Mouse (Mus musculus): Measurements from ENCODE around the gene Vmn1r85.
A peak's percentile ranks its signal among the peaks of the same experiment; 100 is the strongest.
"Not testable (repeated sequence)": the region's sequence is repeated elsewhere in the genome, so short reads cannot be mapped to it uniquely, and the experiment has no call there.

Gene Vmn1r85

GRCm38 (mm10) chr7:13095073-13095472, at the start of gene Vmn1r85:
Gene Vmn1r85, minus strand, starts transcription at chr7:13095173.
- no peak for DNase-seq

GRCm38 (mm10) chr7:13140057-13140456, 45.1 kb upstream of the Vmn1r85 start, which contains the start of gene Vmn1r87:
Gene Vmn1r87, minus strand, starts transcription at chr7:13140157.
- no peak for DNase-seq

DNA sequence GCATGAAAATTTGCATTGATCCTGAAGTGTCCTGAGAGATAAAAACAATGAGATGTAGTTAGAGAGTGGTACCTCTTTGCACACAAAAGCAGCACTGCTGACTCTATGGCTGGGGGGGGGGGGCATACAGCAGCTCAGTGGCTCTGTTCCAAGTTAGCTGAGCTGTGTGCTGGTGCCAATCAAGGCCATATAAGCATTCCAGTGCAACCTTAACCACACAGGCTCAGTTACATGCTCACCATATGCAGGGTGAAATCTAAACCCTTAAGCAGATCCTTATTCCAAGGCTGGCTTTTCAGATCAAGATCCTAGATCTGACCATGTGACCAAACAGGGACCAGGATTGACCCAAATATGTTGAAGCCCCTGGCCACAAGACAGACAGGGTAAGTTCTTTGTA, 42.4 kb upstream of the Vmn1r85 start:
- no peak for DNase-seq

- no peak for DNase-seq
Measured at GRCm38 (mm10) chr7:13131856-13132255, 36.9 kb upstream of the Vmn1r85 start.

DNA sequence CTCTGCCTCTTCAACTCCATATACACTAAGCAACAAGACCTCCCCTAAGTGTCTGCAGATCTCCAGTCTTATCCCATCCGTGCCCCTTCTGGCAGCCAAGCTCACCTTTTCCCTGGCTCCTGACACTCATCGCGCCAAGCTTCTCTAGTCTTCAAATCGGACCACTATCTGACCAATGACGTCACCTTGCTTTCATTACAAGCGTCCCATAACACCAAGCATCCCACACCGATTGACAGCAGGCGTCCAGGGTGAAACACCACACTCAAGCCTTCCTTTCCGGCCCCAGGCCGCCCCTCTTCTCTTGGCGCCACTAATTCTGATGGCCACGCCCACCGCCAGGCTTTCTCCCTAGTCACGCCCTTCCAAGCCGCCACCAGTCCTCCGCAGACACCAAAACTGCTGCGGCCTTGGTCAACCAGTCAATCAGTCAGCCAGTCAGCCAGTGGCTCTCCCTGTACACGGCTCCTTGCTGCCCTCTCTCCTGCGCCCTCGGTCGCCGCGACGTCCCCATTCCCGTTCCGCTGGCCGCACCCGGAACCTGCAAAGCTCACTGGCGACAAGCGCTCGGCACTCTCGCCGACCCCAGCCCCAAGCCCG, 28.7 kb upstream of the Vmn1r85 start:
- DNase-seq, result not testable (repeated sequence)

- DNase-seq, result no peak
Measured at GRCm38 (mm10) chr7:13119817-13120216, 24.8 kb upstream of the Vmn1r85 start, which contains the start of gene Vmn1r86. Gene Vmn1r86, minus strand, starts transcription at chr7:13119917.

GRCm38 (mm10) chr7:13072293-13072692, 22.7 kb downstream of the Vmn1r85 start:
- no peak for DNase-seq

DNA sequence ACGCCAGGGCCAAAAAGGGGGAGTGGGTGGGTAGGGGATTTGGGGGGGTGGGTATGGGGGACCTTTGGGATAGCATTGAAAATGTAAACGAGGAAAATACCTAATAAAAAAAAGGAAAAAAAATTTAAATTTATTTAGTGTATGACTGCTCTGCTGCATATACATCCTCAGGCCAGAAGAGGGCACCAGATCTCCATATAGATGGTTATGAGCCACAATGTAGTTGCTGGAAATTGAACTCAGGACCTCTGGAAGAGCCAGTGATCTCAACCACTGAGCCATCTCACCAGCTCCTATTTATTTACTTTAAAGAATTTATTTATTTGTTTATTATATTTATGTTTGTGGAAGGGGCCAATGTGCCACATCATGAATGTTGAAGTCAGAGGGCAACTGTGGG, 31.6 kb downstream of the Vmn1r85 start:
- DNase-seq, result not testable (repeated sequence)

- no peak for DNase-seq
Measured at GRCm38 (mm10) chr7:13059536-13059935, 35.4 kb downstream of the Vmn1r85 start.

DNA sequence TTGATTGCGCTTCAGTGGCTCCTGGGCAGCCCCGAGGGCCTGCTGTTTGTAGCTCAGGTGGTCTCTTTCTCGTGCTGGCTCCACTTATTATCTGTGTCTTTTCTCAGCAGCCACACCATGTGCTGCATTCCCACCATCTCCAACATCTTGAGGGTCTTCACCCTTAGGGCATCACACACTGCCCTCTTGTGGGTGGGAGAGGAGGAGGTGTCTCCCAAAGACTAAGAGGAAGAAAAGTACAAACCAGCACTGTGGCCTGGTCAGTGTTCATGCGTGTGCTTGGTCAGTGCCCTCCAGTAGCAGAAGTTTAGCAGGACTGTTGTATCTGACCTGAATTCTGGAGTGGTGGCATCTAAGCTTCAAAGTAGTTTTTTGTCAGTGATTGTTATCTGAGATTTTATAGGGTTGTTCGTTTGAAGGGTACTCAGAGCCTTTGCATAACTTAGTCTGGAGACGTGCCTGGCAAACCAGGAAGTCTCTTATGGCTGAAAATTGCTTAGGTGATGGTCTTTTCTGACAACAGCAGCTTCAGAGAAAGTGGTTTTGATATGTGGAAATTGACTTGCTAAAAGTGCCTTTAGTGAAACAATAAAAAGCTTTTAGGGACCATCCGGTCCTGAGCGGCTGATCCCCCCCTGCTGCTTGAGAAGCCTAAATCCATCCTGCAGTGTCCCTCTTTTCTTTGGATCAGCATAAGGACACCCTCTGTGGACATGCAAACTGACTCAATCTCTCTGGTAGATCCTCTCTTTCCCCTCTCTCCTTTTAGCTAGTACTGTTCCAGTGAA, 37.9 kb downstream of the Vmn1r85 start:
- DNase-seq, result no peak

DNA sequence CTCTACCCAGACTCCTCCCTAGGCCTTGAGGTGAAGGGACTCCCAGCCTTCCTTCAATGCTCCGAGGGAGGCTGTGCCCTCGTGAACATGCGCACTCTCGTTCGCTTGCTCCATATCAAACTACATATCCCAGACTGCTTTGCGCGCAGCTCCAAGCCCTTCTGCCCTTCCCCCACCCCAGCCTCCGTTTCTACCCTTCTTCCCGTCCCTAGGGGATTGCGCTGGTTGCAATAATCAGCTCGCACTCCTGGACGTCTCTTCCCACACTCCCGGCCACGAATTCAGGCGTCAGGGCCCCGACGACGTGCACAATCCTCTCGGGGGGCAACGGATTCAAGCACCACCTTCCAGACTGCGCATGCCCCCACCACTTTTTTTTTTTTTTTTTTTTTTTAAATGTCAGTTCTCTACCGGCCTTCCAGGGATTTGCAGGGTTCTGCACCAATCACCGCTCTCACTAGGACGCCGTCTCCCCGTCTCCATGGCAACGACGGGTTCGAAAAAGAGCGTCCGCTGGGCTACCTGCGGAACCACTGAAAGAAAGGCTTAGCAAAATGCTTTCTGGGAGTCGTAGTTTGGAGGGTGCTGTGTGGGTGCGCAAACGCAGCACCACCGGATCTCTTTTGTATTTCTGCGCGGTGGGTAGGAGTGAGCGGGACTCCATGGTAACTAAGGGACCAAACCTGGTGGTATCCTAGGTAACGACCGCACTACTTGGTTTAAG, 40.5 kb downstream of the Vmn1r85 start, which contains the start of gene Mzf1:
Gene Mzf1, minus strand, starts transcription at position 478 of the 724 bp plus-strand sequence.
- peak; percentile 92 for DNase-seq

- DNase-seq, result no peak
Measured at GRCm38 (mm10) chr7:13053961-13054286, 41.0 kb downstream of the Vmn1r85 start.

GRCm38 (mm10) chr7:13053501-13053900, 41.5 kb downstream of the Vmn1r85 start:
- no peak for DNase-seq

DNA sequence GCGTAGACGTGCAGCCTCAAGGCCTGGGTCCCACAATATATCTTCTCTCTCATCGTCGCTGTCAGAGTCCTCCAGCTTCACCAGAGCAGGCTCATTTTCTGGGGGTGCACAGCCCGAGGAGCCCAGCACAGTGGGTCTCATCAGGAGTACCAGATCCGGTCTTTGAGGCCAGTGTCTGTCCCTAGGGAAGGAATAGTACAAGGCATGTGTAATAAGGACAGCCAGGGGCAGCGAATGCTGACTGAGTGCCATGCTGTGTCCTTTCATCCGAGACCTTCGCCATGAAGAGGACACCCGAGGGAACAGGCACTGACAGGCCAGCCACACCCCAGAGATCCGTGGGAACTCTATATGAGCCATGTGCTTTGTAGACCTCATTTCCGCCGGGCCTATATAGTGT, 42.0 kb downstream of the Vmn1r85 start:
- no peak for DNase-seq

DNA sequence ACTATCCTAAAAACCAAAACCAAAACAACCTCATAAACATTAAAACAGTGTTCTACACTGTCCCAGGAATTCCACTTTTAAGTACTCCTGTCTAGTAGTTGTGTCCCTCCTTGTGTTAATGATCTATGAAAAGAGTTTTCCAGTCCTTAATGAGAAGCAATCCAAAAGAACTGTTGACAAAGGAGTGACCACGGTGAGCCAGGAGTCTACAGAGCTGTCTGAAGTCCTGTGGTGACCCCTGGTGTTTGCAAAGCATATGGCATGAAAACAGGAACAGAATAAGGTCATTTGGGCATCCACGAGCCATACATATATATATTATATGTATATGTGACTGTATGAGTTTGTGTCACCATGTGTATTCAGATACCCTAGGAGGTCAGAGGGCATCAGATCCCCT, 48.9 kb downstream of the Vmn1r85 start:
- DNase-seq, result no peak

DNA sequence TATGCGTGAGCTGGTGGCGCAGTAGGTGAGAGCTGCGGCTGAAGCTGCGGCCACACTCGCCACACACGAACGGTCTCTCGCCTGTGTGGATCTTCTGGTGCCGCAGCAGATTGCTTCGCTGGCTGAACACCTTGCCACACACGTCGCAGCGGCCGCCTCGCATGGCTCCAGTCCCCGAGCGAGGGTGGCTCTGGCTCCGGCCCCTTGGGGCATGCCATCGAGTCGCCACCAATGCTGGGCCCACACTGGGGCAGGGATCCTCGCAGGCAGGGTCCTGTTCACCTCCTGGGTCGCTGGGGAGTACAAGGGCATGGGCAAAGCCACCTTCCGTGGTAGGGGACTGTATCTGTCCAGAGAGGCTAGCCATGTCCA, 50.7 kb downstream of the Vmn1r85 start:
- DNase-seq, result no peak

DNA sequence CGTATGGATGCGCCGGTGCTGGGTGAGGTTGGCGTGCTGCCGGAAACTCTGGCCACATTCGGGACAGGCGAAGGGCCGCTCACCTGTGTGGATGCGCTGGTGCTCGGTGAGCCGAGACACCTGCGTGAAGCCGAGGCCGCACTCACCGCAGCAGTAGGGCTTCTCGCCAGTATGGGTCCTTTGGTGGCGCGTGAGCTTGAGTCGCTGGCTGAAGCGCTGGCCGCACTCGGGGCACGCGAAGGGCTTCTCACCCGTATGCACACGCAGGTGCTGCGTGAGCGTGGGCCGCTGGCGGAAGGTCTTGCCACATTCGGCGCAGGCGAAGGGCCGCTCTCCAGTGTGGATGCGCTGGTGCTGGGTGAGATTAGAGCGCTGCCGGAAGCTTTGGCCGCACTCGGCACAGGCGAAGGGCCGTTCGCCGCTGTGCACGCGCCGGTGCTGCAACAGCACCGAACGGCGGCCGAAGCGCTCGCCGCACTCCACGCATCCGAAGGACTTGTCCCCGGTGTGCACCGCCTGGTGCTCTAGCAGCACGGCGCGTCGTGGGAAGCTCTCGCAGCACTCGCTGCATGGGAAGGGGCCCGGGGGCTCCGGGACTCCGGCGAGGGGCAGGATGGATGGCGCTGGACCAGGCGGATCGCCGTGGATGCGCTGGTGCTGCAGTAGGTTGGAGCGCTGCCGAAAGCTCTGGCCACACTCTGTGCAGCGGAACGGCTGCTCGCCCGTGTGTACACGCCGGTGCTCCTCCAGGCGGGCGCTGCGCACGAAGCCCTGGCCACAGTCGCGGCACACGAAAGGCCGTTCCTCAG, 51.3 kb downstream of the Vmn1r85 start:
- peak; percentile 67 for DNase-seq

DNA sequence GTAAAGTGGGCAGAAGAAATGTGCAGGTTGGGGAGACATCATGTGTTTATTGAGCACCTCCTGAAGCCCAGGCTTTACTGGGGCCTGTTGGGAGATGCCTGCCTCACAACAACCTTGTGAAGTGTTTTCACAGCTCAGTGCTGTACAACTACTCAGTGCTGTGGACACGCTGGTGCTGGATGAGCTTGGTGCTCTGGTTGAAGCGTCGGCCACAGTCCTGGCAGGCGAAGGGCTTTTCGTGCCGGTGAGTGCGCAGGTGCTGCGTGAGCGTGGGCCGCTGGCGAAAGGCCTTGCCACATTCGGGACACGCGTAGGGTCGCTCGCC, 51.9 kb downstream of the Vmn1r85 start:
- no peak for DNase-seq

- DNase-seq, result no peak
Measured at GRCm38 (mm10) chr7:13042511-13042910, 52.5 kb downstream of the Vmn1r85 start.

DNA sequence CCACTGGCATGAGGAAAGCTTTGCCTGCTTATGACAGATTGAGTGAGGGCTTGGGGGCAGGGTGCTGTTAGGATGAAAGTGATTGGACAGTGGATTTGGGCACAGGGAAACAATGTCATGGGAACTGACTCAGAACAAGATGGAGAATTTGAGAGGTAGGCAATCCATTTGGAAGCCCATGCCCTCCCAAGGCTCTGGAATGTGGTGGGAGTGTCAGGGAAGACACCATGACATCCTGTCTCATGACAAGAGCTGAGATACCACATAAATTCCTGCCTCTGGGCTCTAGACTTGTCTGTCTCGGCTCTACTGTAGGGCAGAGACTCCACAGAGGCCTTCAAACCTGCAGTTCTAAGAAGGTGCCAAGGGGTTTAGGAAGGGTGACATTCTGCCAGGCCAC, 53.7 kb downstream of the Vmn1r85 start:
- no peak for DNase-seq

GRCm38 (mm10) chr7:13039181-13039580, 55.8 kb downstream of the Vmn1r85 start:
- DNase-seq, result no peak

DNA sequence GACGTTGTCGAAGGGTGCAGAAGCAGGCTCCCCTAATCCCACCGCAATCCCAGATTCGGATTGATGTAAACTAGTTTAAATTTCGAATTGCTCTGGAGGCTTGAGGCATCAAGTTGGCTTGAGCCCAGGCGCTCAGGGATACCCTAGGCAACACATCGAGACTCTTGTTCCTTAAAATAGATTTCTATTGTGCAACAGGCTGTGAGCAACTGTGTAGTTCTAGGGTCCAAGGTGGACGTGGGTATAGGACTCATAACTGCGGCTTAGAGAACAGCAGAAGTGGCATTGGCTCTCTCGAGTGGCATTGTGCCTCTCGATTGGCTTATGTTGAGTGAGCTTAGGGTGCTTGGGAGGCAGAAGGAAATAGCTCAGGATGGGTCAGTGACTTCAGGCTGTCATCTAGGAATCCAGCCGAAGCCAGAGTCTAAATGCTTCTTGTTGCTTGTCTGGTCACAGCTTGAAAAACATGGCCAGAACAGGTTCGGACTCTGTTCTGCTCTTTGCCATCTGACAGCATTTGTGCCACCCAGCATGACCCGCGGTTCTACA, 56.3 kb downstream of the Vmn1r85 start:
- no peak for DNase-seq
